Mouse (Mus musculus): ENCODE measurements at regions not wholly inside any gene's neighbourhood (a gene's known extent, or its start where the extent isn't known, plus 50 kb on each side); places are given as distances from the start of the nearest gene placed in this dataset.

DNA sequence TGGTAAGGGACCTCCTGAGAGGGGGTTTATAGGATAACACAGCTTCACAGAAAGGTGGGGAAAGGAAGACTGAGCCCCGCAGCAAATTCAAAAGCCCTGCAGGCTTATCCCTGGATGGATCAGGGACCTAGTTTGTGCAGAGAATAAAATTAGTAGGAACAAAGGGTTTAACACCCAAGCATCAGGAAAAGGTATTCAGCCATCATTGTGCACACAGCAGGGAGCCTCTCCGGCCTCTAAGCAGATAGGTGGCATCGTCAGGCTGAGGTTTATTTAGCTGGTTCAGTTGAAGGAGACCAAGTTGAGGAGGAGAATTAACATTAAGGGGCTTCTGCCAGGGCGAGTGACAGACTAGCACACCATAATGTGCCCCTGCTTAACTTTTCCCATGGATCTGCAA lies 571.3 kb downstream of the Cdk5rap2 start:
- Histone ChIP-seq H3K4me2 (replicated peaks; ENCODE audit: low read depth) (no peak overlapping the region), H3K4me3 (ENCODE audit: low read depth, low read length) (no peak overlapping the region), H3K27me3 (ENCODE audit: control insufficient read depth, insufficient read depth, low read length) (no peaks in the 10 kb centered on the region), H3K4me1 (replicated peaks; ENCODE audit: control insufficient read depth, insufficient read depth) (no peaks in the 10 kb centered on the region), H3K9ac (ENCODE audit: low read length) (no peak overlapping the region), H3K9me3 (ENCODE audit: control insufficient read depth, low read length) (no peaks in the 10 kb centered on the region), H3K27ac (replicated peaks) (no peak overlapping the region), H3K36me3 (ENCODE audit: control insufficient read depth, insufficient read depth, low read length) (no peaks in the 10 kb centered on the region)
- 47% methylated on average over 4 of the region's 4 CpGs for WGBS
- ATAC-seq (ENCODE audit: low FRiP score, low TSS enrichment) = no peak
- no peak for DNase-seq (ENCODE audit: low spot score)
- no peak for TF ChIP-seq CTCF (IDR thresholded peaks at IDR 0.05; ENCODE audit: low read depth)

DNA sequence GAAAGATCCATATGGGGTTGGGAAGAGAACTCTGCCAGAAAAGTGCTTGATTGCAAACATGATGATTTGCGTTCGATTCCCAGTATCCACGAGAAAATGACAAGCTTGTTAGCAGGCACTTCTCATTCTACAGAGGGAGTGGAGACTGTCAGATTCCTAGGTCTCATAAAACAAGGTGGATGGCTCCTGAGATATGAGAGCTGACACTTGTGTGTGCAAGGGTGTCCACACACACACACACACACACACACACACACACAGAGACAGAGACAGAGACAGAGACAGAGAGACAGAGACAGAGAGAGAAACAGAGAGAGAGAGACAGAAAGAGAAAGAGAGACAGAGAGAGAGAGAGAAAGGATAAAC lies 585.4 kb downstream of the Cdk5rap2 start:
- DNase-seq (ENCODE audit: low spot score) (no peak), ATAC-seq (ENCODE audit: low FRiP score, low TSS enrichment) (no peak)
- Histone ChIP-seq H3K4me1 (replicated peaks; ENCODE audit: control insufficient read depth, insufficient read depth) (no peaks in the 10 kb centered on the region), H3K4me3 (ENCODE audit: low read depth, low read length) (no peak overlapping the region), H3K36me3 (ENCODE audit: control insufficient read depth, insufficient read depth, low read length) (no peaks in the 10 kb centered on the region), H3K4me2 (replicated peaks; ENCODE audit: low read depth) (no peak overlapping the region), H3K27ac (replicated peaks) (no peak overlapping the region), H3K9ac (ENCODE audit: low read length) (no peak overlapping the region), H3K27me3 (ENCODE audit: control insufficient read depth, insufficient read depth, low read length) (no peaks in the 10 kb centered on the region), H3K9me3 (ENCODE audit: control insufficient read depth, low read length) (no peaks in the 10 kb centered on the region)
- TF ChIP-seq CTCF (IDR thresholded peaks at IDR 0.05; ENCODE audit: low read depth) (no peak), EP300 (optimal IDR thresholded peaks at IDR 0.05) (no peak)
- 54% methylated on average over 3 of the region's 3 CpGs for WGBS

- ATAC-seq (ENCODE audit: low FRiP score, low TSS enrichment) = no peak
- Histone ChIP-seq H3K27ac (replicated peaks) (no peak overlapping the region), H3K4me3 (ENCODE audit: low read depth, low read length) (no peak overlapping the region), H3K36me3 (ENCODE audit: control insufficient read depth, insufficient read depth, low read length) (no peaks in the 10 kb centered on the region), H3K9me3 (ENCODE audit: control insufficient read depth, low read length) (no peaks in the 10 kb centered on the region), H3K4me1 (replicated peaks; ENCODE audit: control insufficient read depth, insufficient read depth) (no peaks in the 10 kb centered on the region), H3K27me3 (ENCODE audit: control insufficient read depth, insufficient read depth, low read length) (no peaks in the 10 kb centered on the region), H3K9ac (ENCODE audit: low read length) (no peak overlapping the region), H3K4me2 (replicated peaks; ENCODE audit: low read depth) (no peak overlapping the region)
- TF ChIP-seq EP300 (optimal IDR thresholded peaks at IDR 0.05) (no peak), CTCF (IDR thresholded peaks at IDR 0.05; ENCODE audit: low read depth) (no peak)
- 37% methylated on average over 6 of the region's 6 CpGs for WGBS
- no peak for DNase-seq (ENCODE audit: low spot score)
These were observed 585.9 kb downstream of the Cdk5rap2 start for GRCm38 (mm10) chr4:69824215-69824902.

- Histone ChIP-seq H3K4me2 (replicated peaks; ENCODE audit: low read depth) (no peak overlapping the region), H3K36me3 (ENCODE audit: control insufficient read depth, insufficient read depth, low read length) (no peaks in the 10 kb centered on the region), H3K27me3 (ENCODE audit: control insufficient read depth, insufficient read depth, low read length) (no peaks in the 10 kb centered on the region), H3K4me3 (ENCODE audit: low read depth, low read length) (no peak overlapping the region), H3K9me3 (ENCODE audit: control insufficient read depth, low read length) (no peaks in the 10 kb centered on the region), H3K4me1 (replicated peaks; ENCODE audit: control insufficient read depth, insufficient read depth) (no peaks in the 10 kb centered on the region), H3K9ac (ENCODE audit: low read length) (no peak overlapping the region), H3K27ac (replicated peaks) (no peak overlapping the region)
- no peak for DNase-seq (ENCODE audit: low spot score)
- WGBS = 4% methylated on average over 1 of the region's 1 CpGs
- TF ChIP-seq EP300 (optimal IDR thresholded peaks at IDR 0.05) (no peak), CTCF (IDR thresholded peaks at IDR 0.05; ENCODE audit: low read depth) (no peak)
- no peak; the same call in 1 of the 2 replicates for ATAC-seq (ENCODE audit: low FRiP score, low TSS enrichment)
These were observed 586.8 kb downstream of the Cdk5rap2 start for GRCm38 (mm10) chr4:69823311-69823940.

- H3K27ac ChIP-seq (replicated peaks) = no peak overlapping the region
- no peak overlapping the region for H3K9ac ChIP-seq (ENCODE audit: low read length)
- no peaks in the 10 kb centered on the region for H3K27me3 ChIP-seq (ENCODE audit: control insufficient read depth, insufficient read depth, low read length)
- ATAC-seq (ENCODE audit: low FRiP score, low TSS enrichment) (no peak), DNase-seq (ENCODE audit: low spot score) (no peak)
- H3K36me3 ChIP-seq (ENCODE audit: control insufficient read depth, insufficient read depth, low read length) = no peaks in the 10 kb centered on the region
- TF ChIP-seq CTCF (IDR thresholded peaks at IDR 0.05; ENCODE audit: low read depth) (no peak), EP300 (optimal IDR thresholded peaks at IDR 0.05) (no peak)
- WGBS = 48% methylated on average over 3 of the region's 3 CpGs
- H3K9me3 ChIP-seq (ENCODE audit: control insufficient read depth, low read length) = no peaks in the 10 kb centered on the region
- no peak overlapping the region for H3K4me3 ChIP-seq (ENCODE audit: low read depth, low read length)
- no peak overlapping the region for H3K4me2 ChIP-seq (replicated peaks; ENCODE audit: low read depth)
- H3K4me1 ChIP-seq (replicated peaks; ENCODE audit: control insufficient read depth, insufficient read depth) = no peaks in the 10 kb centered on the region
These were observed 591.4 kb downstream of the Cdk5rap2 start for GRCm38 (mm10) chr4:69818885-69819284.

- DNase-seq (ENCODE audit: low spot score) (no peak), ATAC-seq (ENCODE audit: low FRiP score, low TSS enrichment) (no peak)
- TF ChIP-seq CTCF (IDR thresholded peaks at IDR 0.05; ENCODE audit: low read depth) = no peak
- no peak for TF ChIP-seq EP300 (optimal IDR thresholded peaks at IDR 0.05)
- 82% methylated on average over 7 of the region's 7 CpGs for WGBS
- Histone ChIP-seq H3K4me3 (ENCODE audit: low read depth, low read length) (no peak overlapping the region), H3K4me2 (replicated peaks; ENCODE audit: low read depth) (no peak overlapping the region), H3K27me3 (ENCODE audit: control insufficient read depth, insufficient read depth, low read length) (no peaks in the 10 kb centered on the region), H3K9me3 (ENCODE audit: control insufficient read depth, low read length) (no peaks in the 10 kb centered on the region), H3K27ac (replicated peaks) (no peak overlapping the region), H3K9ac (ENCODE audit: low read length) (no peak overlapping the region), H3K4me1 (replicated peaks; ENCODE audit: control insufficient read depth, insufficient read depth) (no peaks in the 10 kb centered on the region), H3K36me3 (ENCODE audit: control insufficient read depth, insufficient read depth, low read length) (no peaks in the 10 kb centered on the region)
These were observed 624.7 kb downstream of the Cdk5rap2 start for GRCm38 (mm10) chr4:69785481-69786050.

Data from stomach, postnatal 0 days (tissue).